Mouse (Mus musculus) hindbrain, postnatal 0 days (tissue): ENCODE data around the gene Espl1. TPM values are rescaled to one million over a fixed set of nuclear protein-coding genes. Genes with fewer than 3 reads are reported as not detected.

Experiments
- ATAC-seq: fragments of 200-750 bp; cut with Nextera tagmentation; 2 replicates; pipeline ENCODE4 v1.8.0; 2017; ENCODE audit warnings: mild to moderate bottlenecking, moderate TSS enrichment, moderate library complexity
- DNase-seq: peaks from one replicate; pipeline ENCODE4 v3.0.0-alpha.2; 2015; ENCODE audit warnings: low spot score
- H3K27ac ChIP-seq: fragments of 300-500 bp; sonication (generic); 2 replicates; pipeline ENCODE4 v1.5.1; 2014; ENCODE audit warnings: mild to moderate bottlenecking
- H3K27me3 ChIP-seq: fragments of 300-500 bp; sonication (generic); 2 replicates; pipeline ENCODE4 v1.6.1; 2014; ENCODE audit warnings: low read length, mixed read lengths; ENCODE audit not compliant: insufficient read depth
- H3K36me3 ChIP-seq: fragments of 300-500 bp; sonication (generic); 2 replicates; pipeline ENCODE4 v1.6.1; 2014; ENCODE audit warnings: low read length, mixed read lengths; ENCODE audit not compliant: insufficient read depth
- H3K4me1 ChIP-seq: fragments of 300-500 bp; sonication (generic); 2 replicates; pipeline ENCODE4 v1.6.1; 2014; ENCODE audit warnings: antibody characterized with exemption, low read length, mixed read lengths; ENCODE audit not compliant: insufficient read depth
- H3K4me2 ChIP-seq: fragments of 300-500 bp; sonication (generic); 2 replicates; pipeline ENCODE4 v1.6.1; 2014; ENCODE audit warnings: low read depth, mild to moderate bottlenecking, low read length, moderate library complexity, mixed read lengths
- H3K4me3 ChIP-seq: fragments of 300-500 bp; sonication (generic); 2 replicates; pipeline ENCODE4 v1.5.1; 2014; ENCODE audit warnings: low read length
- H3K9ac ChIP-seq: fragments of 300-500 bp; sonication (generic); replicated peaks from 2 replicates; pipeline ENCODE4 v1.6.1; 2014; ENCODE audit warnings: mild to moderate bottlenecking, low read length, moderate library complexity, mixed read lengths
- H3K9me3 ChIP-seq: fragments of 300-500 bp; sonication (generic); 2 replicates; pipeline ENCODE4 v1.6.1; 2016; ENCODE audit warnings: low read length, mixed read lengths
- CTCF ChIP-seq: IDR thresholded peaks from 2 replicates; pipeline ENCODE4 v1.5.1; 2016; ENCODE audit warnings: antibody characterized with exemption, control low read depth, low read depth
- WGBS: fragments of 180-500 bp; shearing (Covaris S2); extraction: QIAGEN DNeasy Blood & Tissue Kit; methylation state at CpG from one replicate; pipeline ENCODE4 v1.1.7; 2014; 5-methylcytosine and 5-hydroxymethylcytosine counted together
- polyA plus RNA-seq: library from polyadenylated mRNA; unstranded; fragments of >200 nt; fragmentation: Nextera tagmentation; extraction: Ambion mirVana; gene quantifications from 2 replicates; pipeline ENCODE4 v1.2.1, GENCODE M21; 2015
- total RNA-seq: library from RNA; depleted of rRNA; stranded (reverse); fragments of >200 nt; gene quantifications from 2 replicates; pipeline ENCODE4 v1.2.3, GENCODE M21; 2014

Gene Espl1
- total and polyA plus RNA-seq, 2 experiments from 2014 or later, result 3.8 to 7.3 TPM

DNA sequence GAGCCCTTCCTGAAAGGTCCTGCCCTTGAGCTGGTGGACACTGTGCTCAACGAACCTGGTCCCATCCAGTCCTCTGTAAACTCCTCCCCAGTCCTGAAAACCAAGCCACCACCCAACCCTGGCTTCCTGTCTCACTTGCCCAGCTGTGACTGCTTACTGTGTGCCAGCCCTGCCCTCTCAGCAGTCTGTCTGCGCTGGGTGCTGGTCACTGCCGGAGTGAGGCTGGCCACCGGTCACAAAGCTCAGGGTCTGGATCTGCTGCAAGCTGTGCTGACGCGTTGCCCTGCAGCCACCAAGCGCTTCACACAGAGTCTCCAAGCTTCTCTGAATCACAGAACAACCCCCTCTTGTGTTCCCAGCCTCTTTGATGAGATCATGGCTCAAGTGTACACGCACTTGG, 19.2 kb downstream of the Espl1 start:
- Histone ChIP-seq H3K27ac (no peak overlapping the region), H3K9ac (no peak overlapping the region), H3K4me1 (no peaks in the 10 kb centered on the region), H3K4me3 (no peak overlapping the region), H3K36me3 (no peaks in the 10 kb centered on the region), H3K4me2 (no peak overlapping the region), H3K27me3 (no peaks in the 10 kb centered on the region), H3K9me3 (no peaks in the 10 kb centered on the region)
- DNase-seq (no peak), ATAC-seq (no peak)
- WGBS, result 86% methylated on average over 8 of the region's 8 CpGs
- TF ChIP-seq CTCF, result no peak

DNA sequence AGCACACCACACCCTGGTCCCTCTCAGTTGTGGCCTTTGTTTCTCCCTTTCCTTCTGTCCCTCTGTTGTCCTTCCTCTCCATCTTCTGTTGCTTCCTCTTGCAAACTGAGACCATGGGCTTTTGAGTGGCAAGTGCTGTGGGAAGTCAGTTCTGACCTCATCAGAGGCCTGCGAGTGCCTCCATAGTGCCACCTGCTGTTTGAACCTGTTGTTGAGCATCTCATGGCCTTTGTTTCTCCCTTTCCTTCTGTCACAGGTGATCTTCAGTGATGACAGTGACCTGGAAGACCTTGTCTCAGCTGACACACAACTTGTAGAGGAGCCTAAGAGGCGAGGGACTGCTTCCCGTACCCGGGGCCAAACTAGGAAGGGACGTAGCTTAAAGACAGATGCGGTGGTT, 20.2 kb downstream of the Espl1 start:
- Histone ChIP-seq H3K36me3 (no peaks in the 10 kb centered on the region), H3K4me3 (no peak overlapping the region), H3K27me3 (no peaks in the 10 kb centered on the region), H3K4me2 (no peak overlapping the region), H3K9ac (no peak overlapping the region), H3K27ac (no peak overlapping the region), H3K9me3 (no peaks in the 10 kb centered on the region), H3K4me1 (no peaks in the 10 kb centered on the region)
- ATAC-seq (no peak), DNase-seq (peak; percentile 71)
- WGBS, result 84% methylated on average over 6 of the region's 6 CpGs
- peak; percentile 75 for TF ChIP-seq CTCF

DNA sequence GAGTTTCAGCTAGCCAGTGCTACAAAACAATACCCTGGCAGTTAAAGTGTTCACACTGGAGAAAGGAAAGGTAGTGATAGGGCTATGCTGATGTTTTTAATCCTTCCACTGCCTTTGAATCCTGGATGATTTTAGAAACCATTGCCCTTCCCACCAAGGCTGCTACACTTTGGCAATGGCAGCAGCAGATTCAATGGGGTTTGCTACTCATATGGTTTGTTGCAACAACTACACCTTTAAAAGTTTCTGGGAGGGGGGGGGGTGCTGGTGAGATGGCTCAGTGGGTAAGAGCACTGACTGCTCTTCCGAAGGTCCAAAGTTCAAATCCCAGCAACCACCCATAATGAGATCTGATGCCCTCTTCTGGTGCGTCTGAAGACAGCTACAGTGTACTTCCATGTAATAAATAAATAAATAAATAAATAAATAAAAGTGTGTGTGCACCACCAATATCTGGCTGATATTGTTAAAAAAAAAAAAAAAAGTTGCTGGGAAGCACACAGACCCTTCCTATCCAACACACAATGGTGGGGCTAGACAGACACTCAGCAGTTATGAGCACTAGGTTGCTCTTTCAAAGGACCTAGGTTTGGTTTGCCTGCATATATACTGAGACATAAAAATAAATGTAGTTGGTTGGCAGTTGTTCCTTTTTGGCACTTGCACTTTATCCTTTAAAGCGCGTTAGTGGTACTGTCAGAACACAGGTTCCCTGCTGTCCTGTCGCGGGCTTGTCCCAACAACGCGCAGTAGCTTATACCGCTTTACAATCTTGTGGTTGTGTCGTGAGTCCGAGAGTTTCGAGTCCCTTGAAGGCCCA, 28.8 kb downstream of the Espl1 start:
- Histone ChIP-seq H3K27me3 (no peaks in the 10 kb centered on the region), H3K4me3 (no peak overlapping the region), H3K4me1 (peaks cover 8% of the 10 kb centered on the region; the same call in 1 of the 2 replicates), H3K27ac (no peak overlapping the region), H3K9ac (no peak overlapping the region), H3K9me3 (no peaks in the 10 kb centered on the region), H3K36me3 (no peaks in the 10 kb centered on the region; the same call in 1 of the 2 replicates), H3K4me2 (peak overlapping the region; percentile 90)
- ATAC-seq (no peak), DNase-seq (no peak)
- TF ChIP-seq CTCF, result no peak
- 69% methylated on average over 12 of the region's 12 CpGs for WGBS

DNA sequence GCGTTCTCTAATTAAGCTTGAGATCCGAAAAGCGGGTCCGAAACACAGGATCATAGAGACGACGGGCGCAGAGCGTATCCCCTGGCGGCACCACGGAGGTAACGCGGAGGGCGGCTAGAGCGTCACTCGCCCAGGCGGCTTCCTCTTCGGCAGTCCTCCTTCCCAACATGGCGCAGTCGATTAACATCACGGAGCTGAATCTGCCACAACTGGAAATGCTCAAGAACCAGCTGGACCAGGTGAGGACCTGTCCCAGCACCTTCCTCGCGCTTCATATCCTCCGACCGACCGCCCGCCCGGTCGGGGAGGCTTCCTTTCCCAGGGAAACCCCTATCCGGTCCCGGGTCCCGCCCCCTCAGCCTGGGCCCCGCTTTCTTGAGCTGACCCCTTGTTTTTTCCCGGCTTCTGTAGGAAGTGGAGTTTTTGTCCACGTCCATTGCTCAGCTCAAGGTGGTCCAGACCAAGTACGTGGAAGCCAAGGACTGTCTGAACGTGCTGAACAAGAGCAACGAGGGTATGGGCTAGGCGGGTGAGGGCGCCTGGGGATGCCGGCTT, 30.0 kb downstream of the Espl1 start, which contains the start of gene Pfdn5:
Gene Pfdn5 (plus strand): TSS at position 95 of the 555 bp plus-strand sequence.
- DNase-seq, result peak; percentile 92
- Histone ChIP-seq H3K9ac (peak within 1 kb of the TSS; percentile 79), H3K27me3 (no peaks in the 10 kb centered on the region), H3K36me3 (peaks cover 5% of the 10 kb centered on the region; the same call in 1 of the 2 replicates), H3K4me3 (peak within 1 kb of the TSS; percentile 85), H3K4me2 (peak within 1 kb of the TSS; percentile 90), H3K4me1 (peaks cover 8% of the 10 kb centered on the region; the same call in 1 of the 2 replicates), H3K27ac (peak within 1 kb of the TSS; percentile 81), H3K9me3 (no peaks in the 10 kb centered on the region)
- ATAC-seq, result peak; percentile 95
- WGBS, result under 1% methylated on average over 40 of the region's 40 CpGs
- TF ChIP-seq CTCF, result peak; percentile 67

DNA sequence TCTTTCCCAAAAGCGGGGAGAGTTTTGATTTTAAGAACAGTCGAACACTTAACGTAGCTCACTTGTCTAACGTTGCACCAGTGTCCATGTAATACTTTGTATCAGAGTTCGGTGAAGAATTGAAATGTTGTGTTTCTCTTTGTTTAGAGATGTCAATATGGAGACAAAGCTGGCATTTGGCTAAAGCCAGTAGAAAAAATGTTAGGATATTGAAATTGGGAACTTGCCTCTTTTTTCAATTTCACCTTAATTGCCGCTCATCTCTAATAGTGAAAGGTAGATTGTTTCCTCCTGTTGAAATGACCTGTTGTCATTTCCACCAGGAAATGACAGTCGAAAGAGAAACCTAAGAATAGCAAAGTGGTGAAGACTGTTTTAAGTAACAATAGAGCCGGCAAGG, 30.8 kb downstream of the Espl1 start:
- Histone ChIP-seq H3K9ac (peak overlapping the region; percentile 79), H3K36me3 (peaks cover 5% of the 10 kb centered on the region; the same call in 1 of the 2 replicates), H3K27me3 (no peaks in the 10 kb centered on the region), H3K27ac (no peak overlapping the region), H3K4me1 (peaks cover 8% of the 10 kb centered on the region; the same call in 1 of the 2 replicates), H3K4me2 (peak overlapping the region; percentile 90), H3K9me3 (no peaks in the 10 kb centered on the region), H3K4me3 (peak overlapping the region; percentile 85)
- no peak for TF ChIP-seq CTCF
- ATAC-seq, result no peak
- 66% methylated on average over 8 of the region's 8 CpGs for WGBS
- DNase-seq, result no peak

DNA sequence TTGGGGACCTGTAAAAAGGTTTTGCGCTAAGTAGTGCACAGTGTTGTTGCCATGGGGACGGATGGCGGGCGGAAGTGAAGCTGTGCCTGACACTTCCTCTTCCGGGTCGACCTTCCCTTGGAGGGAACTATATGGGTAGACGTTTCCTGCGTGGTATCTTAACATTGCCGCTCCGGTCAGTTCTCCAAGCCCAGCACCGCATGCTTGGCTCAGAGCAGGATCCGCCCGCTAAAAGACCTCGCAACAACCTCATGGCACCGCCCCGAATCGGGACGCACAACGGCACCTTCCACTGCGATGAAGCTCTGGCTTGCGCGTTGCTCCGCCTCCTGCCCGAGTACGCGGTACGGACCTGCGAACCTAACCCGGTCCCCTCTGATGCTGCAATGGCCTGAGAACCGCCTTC, 35.5 kb downstream of the Espl1 start, which contains the start of gene Myg1:
Gene Myg1 (plus strand): TSS at position 100 of the 406 bp plus-strand sequence.
- peaks cover 11% of the 10 kb centered on the region; the same call in 1 of the 2 replicates for H3K36me3 ChIP-seq

More for the DNA sequence above, 35.5 kb downstream of the Espl1 start, which contains the start of gene Myg1:
- H3K4me2 ChIP-seq, result peak within 1 kb of the TSS; percentile 87
- H3K27ac ChIP-seq, result peak within 1 kb of the TSS; percentile 76
- ATAC-seq, result peak; percentile 96
- peak within 1 kb of the TSS; percentile 59 for H3K9ac ChIP-seq
- peaks cover 14% of the 10 kb centered on the region for H3K4me1 ChIP-seq
- 0% methylated on average over 30 of the region's 30 CpGs for WGBS
- H3K27me3 ChIP-seq, result no peaks in the 10 kb centered on the region
- H3K9me3 ChIP-seq, result no peaks in the 10 kb centered on the region
- peak within 1 kb of the TSS; percentile 76 for H3K4me3 ChIP-seq
- TF ChIP-seq CTCF, result no peak
- DNase-seq, result peak; percentile 93
